Mouse (Mus musculus) MEL (cell line): ENCODE measurements at regions not wholly inside any gene's neighbourhood (a gene's known extent, or its start where the extent isn't known, plus 50 kb on each side); places are given as distances from the start of the nearest gene placed in this dataset.

Source experiments
- DNase-seq: peaks from one replicate; pipeline ENCODE4 v3.0.0; 2011; ENCODE audit warnings: low read depth, low spot score
- H3K27ac ChIP-seq: 2 replicates; pipeline ENCODE4 v1.5.1; 2012; ENCODE audit warnings: low read depth, mild to moderate bottlenecking, control low read depth, low read length, moderate library complexity; ENCODE audit not compliant: control insufficient read depth
- H3K27me3 ChIP-seq, 2 experiments: fragments of 150-350 bp in 1 of 2; sonication (generic) in 1 of 2; 2 replicates each; pipeline ENCODE4 v1.6.1; 2012; ENCODE audit warnings: low read length in 2 of 2, mild to moderate bottlenecking in 2 of 2, improper control_type of control experiment in 1 of 2, moderate library complexity in 1 of 2; ENCODE audit not compliant: insufficient read depth in 2 of 2, control insufficient read depth in 1 of 2
- H3K36me3 ChIP-seq, 2 experiments: 2 replicates each; pipeline ENCODE4 v1.6.1; 2012 to 2014; ENCODE audit warnings: low read length in 2 of 2, improper control_type of control experiment in 1 of 2, inconsistent platforms in 1 of 2, mild to moderate bottlenecking in 1 of 2; ENCODE audit not compliant: insufficient read depth in 2 of 2, control insufficient read depth in 1 of 2
- H3K4me1 ChIP-seq, 2 experiments: fragments of 150-350 bp in 1 of 2; sonication (generic) in 1 of 2; 2 replicates each; pipeline ENCODE4 v1.6.1; 2012; ENCODE audit warnings: low read length in 2 of 2, improper control_type of control experiment in 1 of 2, mild to moderate bottlenecking in 1 of 2; ENCODE audit not compliant: insufficient read depth in 2 of 2, control insufficient read depth in 1 of 2
- H3K4me3 ChIP-seq, 2 experiments: fragments of 150-350 bp in 1 of 2; sonication (generic) in 1 of 2; 2 replicates each; pipeline ENCODE4 v1.5.1; 2012; ENCODE audit warnings: low read depth in 2 of 2, low read length in 2 of 2, mild to moderate bottlenecking in 2 of 2, moderate library complexity in 2 of 2, control low read depth in 1 of 2, improper control_type of control experiment in 1 of 2; ENCODE audit not compliant: control insufficient read depth in 1 of 2, insufficient read depth in 1 of 2
- H3K79me2 ChIP-seq: 2 replicates; pipeline ENCODE4 v1.6.1; 2012; ENCODE audit warnings: mild to moderate bottlenecking, low read length, moderate library complexity; ENCODE audit not compliant: control insufficient read depth, poor library complexity, insufficient read depth
- H3K9ac ChIP-seq: 2 replicates; pipeline ENCODE4 v1.6.1; 2012; ENCODE audit warnings: low read depth, mild to moderate bottlenecking, control low read depth, low read length, moderate library complexity; ENCODE audit not compliant: control insufficient read depth, poor library complexity, severe bottlenecking
- H3K9me3 ChIP-seq: fragments of 150-350 bp; sonication (generic); replicated peaks from 2 replicates; pipeline ENCODE4 v1.6.1; 2012; ENCODE audit warnings: mild to moderate bottlenecking, low read length, improper control_type of control experiment, moderate library complexity; ENCODE audit not compliant: insufficient read depth
- BHLHE40 ChIP-seq: IDR thresholded peaks from 2 replicates; pipeline ENCODE4 v1.6.1; 2012; ENCODE audit warnings: low read depth, mild to moderate bottlenecking, inconsistent platforms, low read length, improper control_type of control experiment, borderline replicate concordance
- EP300 ChIP-seq, 2 experiments: IDR thresholded peaks; 2 replicates each; pipeline ENCODE4 v1.6.1; 2011; ENCODE audit warnings: improper control_type of control experiment in 2 of 2, low read length in 2 of 2, low read depth in 1 of 2, mild to moderate bottlenecking in 1 of 2
- JUND ChIP-seq: IDR thresholded peaks from 2 replicates; pipeline ENCODE4 v1.6.1; 2011; ENCODE audit warnings: low read depth, mild to moderate bottlenecking, improper control_type of control experiment, low read length
- KAT2A ChIP-seq: conservative IDR thresholded peaks from 2 replicates; pipeline ENCODE4 v1.6.1; 2012; ENCODE audit warnings: low read depth, low read length, improper control_type of control experiment, inconsistent platforms
- MAX ChIP-seq: IDR thresholded peaks from 2 replicates; pipeline ENCODE4 v1.6.1; 2011; ENCODE audit warnings: low read length, improper control_type of control experiment
- MAZ ChIP-seq: IDR thresholded peaks from 2 replicates; pipeline ENCODE4 v1.6.1; 2012; ENCODE audit warnings: low read depth, mild to moderate bottlenecking, inconsistent platforms, low read length, improper control_type of control experiment
- MYB ChIP-seq: IDR thresholded peaks from 2 replicates; pipeline ENCODE4 v1.6.1; 2011; ENCODE audit warnings: mild to moderate bottlenecking, low read depth, low read length, improper control_type of control experiment
- MYC ChIP-seq: IDR thresholded peaks from 2 replicates; pipeline ENCODE4 v1.6.1; 2011; ENCODE audit warnings: low read depth, mild to moderate bottlenecking, low read length, improper control_type of control experiment, moderate library complexity
- POLR2AphosphoS2 ChIP-seq: IDR thresholded peaks from 2 replicates; pipeline ENCODE4 v1.6.1; 2011; ENCODE audit warnings: low read length, improper control_type of control experiment
- SIN3A ChIP-seq: IDR thresholded peaks from 2 replicates; pipeline ENCODE4 v1.6.1; 2012; ENCODE audit warnings: low read length, improper control_type of control experiment, inconsistent platforms
- TCF12 ChIP-seq: IDR thresholded peaks from 2 replicates; pipeline ENCODE4 v1.6.1; 2014; ENCODE audit warnings: low read depth, mild to moderate bottlenecking, inconsistent platforms, low read length, improper control_type of control experiment, moderate library complexity
- UBTF ChIP-seq: IDR thresholded peaks from 2 replicates; pipeline ENCODE4 v1.6.1; 2012; ENCODE audit warnings: low read depth, mild to moderate bottlenecking, inconsistent platforms, low read length, improper control_type of control experiment, moderate library complexity, borderline replicate concordance; ENCODE audit not compliant: insufficient read depth
- USF1 ChIP-seq: IDR thresholded peaks from 2 replicates; pipeline ENCODE4 v1.6.1; 2014; ENCODE audit warnings: low read depth, mild to moderate bottlenecking, inconsistent platforms, low read length, improper control_type of control experiment, moderate library complexity
- USF2 ChIP-seq, 2 experiments: IDR thresholded peaks; 2 replicates each; pipeline ENCODE4 v1.6.1; 2011 to 2012; ENCODE audit warnings: improper control_type of control experiment in 2 of 2, low read length in 2 of 2, borderline replicate concordance in 1 of 2, inconsistent platforms in 1 of 2, low read depth in 1 of 2, mild to moderate bottlenecking in 1 of 2; ENCODE audit not compliant: insufficient read depth in 1 of 2
- ZKSCAN1 ChIP-seq: IDR thresholded peaks from 2 replicates; pipeline ENCODE4 v1.6.1; 2012; ENCODE audit warnings: low read depth, mild to moderate bottlenecking, inconsistent platforms, low read length, improper control_type of control experiment, moderate library complexity

GRCm38 (mm10) chr1:34657481-34657880 is 78.0 kb downstream of the Amer3 start:
- Histone ChIP-seq H3K4me1 (no peaks in the 10 kb centered on the region), H3K9me3 (no peaks in the 10 kb centered on the region), H3K36me3 (no peaks in the 10 kb centered on the region), H3K27me3 (no peaks in the 10 kb centered on the region), H3K9ac (no peak overlapping the region), H3K4me3 (no peak overlapping the region), H3K79me2 (no peaks in the 10 kb centered on the region), H3K27ac (no peak overlapping the region)
- DNase-seq: no peak
- TF ChIP-seq POLR2AphosphoS2: no peak
- TF ChIP-seq UBTF: no peak
- no peak for TF ChIP-seq KAT2A
- TF ChIP-seq TCF12: no peak
- no peak for TF ChIP-seq ZKSCAN1
- no peak for TF ChIP-seq SIN3A
- TF ChIP-seq MAZ: no peak
- no peak for TF ChIP-seq MYB
- no peak for TF ChIP-seq BHLHE40
- TF ChIP-seq EP300 (IDR thresholded peaks at IDR 0.05; ENCODE audit: low read depth in 1 of 2, low read length in 2 of 2): no peak
- no peak for TF ChIP-seq MYC
- TF ChIP-seq MAX: no peak
- TF ChIP-seq JUND: no peak

- TF ChIP-seq USF2 (IDR thresholded peaks at IDR 0.05; ENCODE audit: borderline replicate concordance in 1 of 2, insufficient read depth in 1 of 2, low read depth in 1 of 2, low read length in 2 of 2): no peak
- no peak for TF ChIP-seq SIN3A
- TF ChIP-seq USF1: no peak
- TF ChIP-seq BHLHE40: no peak
- no peaks in the 10 kb centered on the region for H3K9me3 ChIP-seq
- no peaks in the 10 kb centered on the region for H3K79me2 ChIP-seq
- H3K27ac ChIP-seq: no peak overlapping the region
- no peaks in the 10 kb centered on the region for H3K4me1 ChIP-seq
- H3K36me3 ChIP-seq: no peaks in the 10 kb centered on the region
- no peak for DNase-seq
- H3K4me3 ChIP-seq: no peak overlapping the region
- H3K9ac ChIP-seq: no peak overlapping the region
- H3K27me3 ChIP-seq: no peaks in the 10 kb centered on the region
Observed at GRCm38 (mm10) chr1:34663875-34664547, 84.6 kb downstream of the Amer3 start.
